Mouse (Mus musculus) retina, postnatal 7 days (tissue): Measurements from ENCODE around the gene Mrpl47.
"Not testable (repeated sequence)": the region's sequence is repeated elsewhere in the genome, so short reads cannot be mapped to it uniquely, and the experiment has no call there.

Source experiments
- DNase-seq: peaks from one replicate; pipeline ENCODE4 v3.0.0-alpha.2; 2012; ENCODE audit warnings: low read depth, low spot score

Mrpl47 gene

DNA sequence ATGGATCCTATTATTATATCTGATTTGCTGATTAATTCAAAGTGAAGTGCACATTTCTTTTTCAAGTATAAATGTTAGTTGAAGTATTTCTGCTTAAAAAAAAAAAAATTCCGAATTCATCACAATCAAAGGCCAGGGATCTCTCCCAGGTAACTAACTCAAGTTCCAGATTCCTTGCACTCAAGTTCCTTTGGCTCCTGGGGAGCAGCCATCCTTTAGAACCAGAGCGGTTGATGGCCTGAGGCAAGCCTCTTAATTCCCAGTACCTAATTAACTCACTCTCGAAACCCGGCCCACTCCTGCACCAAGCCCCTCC, 29.4 kb downstream of the Mrpl47 start:
- DNase-seq, result no peak

DNA sequence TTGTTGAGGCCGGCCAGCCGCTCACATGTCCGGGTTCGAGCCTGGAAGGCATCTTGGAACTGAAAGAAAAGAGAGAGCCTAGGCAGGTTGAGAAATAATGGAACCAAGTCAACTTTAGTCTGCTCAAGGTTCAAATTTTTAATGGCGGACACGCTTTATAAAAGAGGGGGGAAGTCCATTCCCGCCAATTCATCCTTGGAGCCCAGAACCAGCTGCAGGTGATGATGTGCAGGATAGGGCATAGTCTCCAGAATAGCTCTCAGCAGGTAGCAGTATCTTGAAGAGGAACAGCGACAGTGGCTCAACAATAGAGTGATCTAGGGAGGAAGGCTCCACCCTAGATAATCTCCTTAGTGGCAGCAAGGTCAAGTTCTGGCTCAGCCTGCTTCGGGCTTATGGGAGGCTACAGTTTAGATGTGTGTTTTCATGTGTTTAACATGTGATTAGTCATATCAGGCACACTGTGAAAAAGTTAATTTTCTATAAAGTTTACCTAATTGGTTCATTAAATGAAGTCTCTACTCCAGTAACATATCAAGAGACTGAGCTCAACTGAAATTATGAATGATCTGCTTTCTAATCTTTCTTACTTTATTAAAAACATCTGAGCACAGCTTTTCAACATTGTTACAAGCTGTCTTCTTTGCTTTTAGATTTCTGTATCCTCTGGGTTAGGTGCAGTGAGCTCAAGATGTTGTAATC, 31.6 kb downstream of the Mrpl47 start, which contains the start of gene Actl6a:
TSS of gene Actl6a (plus strand) at position 652 of the 702 bp plus-strand sequence.
- DNase-seq, result not testable (repeated sequence)

DNA sequence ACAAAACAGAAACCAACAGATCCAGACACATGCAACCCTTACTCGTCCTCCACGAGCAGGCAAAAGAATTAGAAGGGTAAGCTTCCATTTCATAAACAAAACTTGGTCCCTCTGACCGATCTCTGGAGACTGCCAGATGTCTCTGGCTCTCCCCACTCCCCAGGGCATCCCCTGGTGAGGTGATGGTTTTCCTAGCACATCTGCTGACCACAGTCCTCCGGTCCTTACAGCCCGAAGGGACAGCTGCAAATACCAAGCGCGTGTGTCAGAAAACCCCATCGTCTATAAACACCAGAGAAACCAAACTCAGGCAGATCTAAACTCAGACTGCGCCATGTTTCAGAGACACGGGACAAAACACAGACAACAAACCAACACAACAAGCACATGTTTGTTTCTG, 32.8 kb downstream of the Mrpl47 start:
- DNase-seq, result not testable (repeated sequence)

DNA sequence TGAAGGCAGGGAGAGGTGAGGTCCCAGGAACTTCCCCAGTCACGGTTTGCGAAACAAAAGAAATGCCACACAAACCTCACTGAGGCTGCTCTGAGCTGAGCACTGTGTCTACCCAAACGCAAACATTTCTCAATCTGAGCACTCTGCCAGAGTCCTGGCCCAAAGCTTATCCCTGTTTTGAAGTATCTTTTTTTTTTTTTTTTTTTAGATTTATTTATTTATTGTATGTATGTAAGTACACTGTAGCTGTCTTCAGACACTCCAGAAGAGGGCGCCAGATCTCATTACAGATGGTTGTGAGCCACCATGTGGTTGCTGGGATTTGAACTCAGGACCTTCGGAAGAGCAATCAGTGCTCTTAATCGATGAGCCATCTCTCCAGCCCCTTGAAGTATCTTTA, 33.4 kb downstream of the Mrpl47 start:
- DNase-seq, result not testable (repeated sequence)

DNA sequence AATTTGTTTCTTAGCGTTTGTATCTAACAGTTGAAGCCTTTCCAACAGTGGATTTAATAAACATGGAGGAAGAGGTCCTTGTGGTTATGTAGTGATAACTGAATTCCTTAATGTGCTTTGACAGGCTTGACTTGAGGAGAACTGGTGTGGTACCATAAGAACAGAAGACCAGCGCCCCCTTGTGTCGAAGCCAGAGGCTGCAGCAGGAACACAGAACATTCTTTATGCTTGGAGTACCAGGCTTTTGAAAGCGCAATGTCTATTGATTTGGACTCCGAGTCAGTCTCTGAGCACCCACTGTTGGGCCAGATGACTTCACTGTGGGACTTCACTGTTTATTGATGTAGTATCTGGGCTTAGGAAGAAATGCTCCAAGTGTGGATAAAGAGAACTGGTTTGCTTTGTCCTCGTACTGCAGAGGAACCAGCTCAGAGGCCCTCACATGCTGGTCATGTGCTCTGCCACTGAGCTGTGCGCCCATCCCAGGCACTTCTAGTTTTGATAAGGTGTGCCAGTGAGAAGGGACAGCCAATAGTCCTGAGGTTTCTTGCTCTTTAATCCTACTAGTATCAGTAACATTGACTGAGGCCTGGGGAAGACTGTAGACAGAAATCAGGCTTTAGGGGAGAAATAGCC, 39.1 kb downstream of the Mrpl47 start:
- peak; percentile 69 for DNase-seq

DNA sequence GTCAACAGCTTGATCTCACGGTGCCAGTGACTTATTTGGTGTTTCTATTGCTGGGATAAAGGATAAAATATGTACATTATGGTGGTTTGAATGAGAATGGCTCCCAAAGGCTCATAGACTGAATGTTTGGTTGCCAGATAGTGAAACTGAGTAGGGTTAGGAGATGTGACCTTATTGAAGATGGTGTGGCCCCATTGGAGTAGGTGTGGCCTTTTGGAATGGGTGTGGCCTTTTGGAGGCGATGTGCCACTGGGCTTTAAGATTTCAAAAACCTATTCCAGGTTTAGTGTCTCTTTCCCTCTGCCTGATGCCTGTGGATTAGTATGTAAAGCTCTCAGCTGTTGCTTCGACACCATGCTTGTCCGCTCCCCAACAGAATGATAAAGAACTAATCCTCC, 41.8 kb downstream of the Mrpl47 start:
- DNase-seq, result no peak

DNA sequence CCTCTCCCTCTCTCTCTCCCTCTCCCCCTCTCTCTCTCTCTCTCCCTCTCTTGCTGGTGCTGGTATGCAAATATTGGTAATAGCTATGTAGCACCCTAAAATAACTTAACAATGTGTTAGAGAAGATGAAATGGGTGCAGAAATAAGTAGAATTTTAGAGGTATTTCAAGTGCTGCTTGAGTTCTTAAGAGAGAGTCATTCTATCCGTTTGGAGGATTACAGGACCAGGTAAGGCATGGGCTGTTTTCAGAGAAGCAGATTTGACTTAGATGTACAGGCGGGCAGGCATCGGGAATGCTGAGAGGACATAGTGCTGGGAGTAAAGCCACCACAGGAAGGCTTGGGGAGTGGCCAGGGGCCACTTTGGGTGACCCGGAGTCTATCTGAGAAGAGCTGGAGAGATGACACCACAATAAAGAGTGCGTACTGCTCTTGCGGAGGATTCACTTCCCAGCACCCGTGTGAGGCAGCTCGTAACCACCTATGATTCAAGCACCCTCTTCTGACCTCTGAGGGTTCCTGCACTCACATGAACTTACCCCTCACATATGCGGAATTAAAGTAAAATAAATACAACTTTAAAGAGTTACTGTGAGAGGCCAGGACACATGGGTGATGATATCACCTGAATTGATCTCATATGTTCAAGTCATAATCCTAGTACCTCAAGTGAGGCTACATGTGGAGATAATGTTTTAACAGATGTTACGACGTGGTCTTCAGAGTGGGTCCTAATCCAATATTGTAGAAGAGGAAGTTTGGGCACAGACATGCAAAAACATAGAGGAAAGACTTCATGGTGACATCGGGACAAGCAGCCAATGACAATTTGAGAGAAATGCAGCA, 42.4 kb downstream of the Mrpl47 start:
- DNase-seq, result no peak

DNA sequence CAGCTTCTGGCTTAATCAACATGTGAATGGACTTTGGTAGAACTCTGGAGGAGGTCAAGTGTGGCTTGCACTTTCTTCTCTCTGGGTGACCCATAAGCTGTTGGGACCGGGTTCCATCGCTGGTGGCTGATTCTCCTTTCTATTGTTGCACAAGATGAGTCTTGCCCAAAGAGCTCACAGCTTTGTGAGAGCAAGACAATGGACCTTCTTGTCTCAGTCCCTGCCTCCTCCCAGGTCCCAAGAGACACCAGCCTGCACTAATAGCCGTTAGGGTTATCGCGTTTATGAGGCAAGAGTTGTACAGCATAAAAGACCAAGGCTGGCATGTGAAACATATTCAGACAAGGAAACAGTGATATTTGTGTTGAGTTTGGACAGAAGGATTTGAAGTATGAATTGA, 43.2 kb downstream of the Mrpl47 start:
- DNase-seq, result no peak

DNA sequence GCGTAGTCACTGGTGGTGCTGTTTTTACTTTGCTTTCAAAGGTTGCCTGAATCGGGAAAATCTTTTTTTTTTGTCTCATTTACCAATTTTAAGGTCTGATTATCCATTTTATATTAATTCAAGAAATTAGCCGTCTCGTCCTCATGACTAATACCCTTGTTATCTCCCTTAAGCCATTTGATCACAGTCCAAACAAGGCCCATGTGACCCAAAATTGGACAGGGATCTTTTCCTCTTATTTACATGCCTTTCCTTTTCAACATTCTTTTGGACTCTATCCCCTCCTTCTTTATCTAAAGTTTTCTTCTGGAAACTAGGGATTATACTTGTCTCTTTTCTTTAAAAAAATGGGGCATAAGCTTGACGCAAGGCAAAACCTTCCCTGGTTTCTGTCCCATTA, 45.6 kb downstream of the Mrpl47 start:
- no peak for DNase-seq

DNA sequence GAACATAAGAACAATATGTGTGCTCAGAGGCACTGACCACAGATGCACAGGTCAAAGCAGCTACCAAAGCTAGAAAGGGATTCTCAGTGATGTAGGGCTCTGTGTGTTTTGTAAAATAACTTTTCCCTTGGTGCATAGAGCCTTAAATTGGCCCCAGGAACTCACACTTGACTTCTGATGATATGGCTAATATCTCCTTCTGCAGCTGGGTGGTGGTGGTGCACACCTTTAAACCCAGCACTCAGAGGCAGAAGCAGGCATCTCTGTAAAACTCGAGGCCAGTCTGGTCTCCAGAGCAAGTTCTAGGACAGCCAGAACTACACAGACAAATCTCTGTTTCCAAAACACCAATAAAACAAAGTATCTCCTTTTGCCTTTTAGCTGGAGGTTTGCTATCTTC, 46.5 kb downstream of the Mrpl47 start:
- no peak for DNase-seq

DNA sequence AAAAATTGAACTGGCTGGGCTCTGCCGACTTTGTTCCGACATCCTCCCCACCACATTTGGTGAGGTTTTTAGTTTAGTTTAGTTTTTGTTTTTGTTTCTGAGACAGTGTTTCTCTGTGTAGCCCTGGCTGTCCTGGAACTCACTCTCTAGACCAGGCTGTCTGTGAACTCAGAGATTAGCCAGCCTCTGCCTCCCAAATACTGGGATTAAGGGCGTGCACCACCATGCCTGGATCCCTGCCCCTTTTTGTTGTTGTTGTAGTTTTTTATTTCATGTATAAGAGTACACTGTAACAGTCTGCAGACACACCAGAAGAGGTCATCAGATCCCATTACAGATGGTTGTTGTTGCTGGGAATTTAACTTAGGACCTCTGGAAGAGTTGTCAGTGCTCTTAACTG, 47.4 kb downstream of the Mrpl47 start:
- DNase-seq, result no peak

DNA sequence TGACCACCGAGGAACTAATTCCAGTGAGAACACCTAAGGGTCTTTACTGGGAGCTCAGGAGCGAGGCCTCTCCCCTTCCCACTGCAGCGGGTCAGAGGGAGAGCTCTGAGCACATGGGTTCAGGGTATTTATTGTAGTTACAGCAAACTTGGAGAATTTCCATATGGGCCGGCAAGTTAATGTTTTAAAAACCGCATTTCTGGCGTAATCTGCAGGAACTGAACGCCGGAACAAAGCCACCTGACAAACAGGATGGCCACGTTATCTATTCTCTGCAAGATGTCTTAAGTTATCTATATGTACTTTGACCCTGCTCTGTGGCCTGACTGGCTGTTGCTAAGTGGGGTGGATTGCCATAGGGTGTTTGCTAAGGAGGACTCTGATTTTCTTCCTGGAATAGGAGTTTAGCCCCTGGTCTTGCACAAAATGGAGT, 47.8 kb downstream of the Mrpl47 start:
- no peak for DNase-seq

DNA sequence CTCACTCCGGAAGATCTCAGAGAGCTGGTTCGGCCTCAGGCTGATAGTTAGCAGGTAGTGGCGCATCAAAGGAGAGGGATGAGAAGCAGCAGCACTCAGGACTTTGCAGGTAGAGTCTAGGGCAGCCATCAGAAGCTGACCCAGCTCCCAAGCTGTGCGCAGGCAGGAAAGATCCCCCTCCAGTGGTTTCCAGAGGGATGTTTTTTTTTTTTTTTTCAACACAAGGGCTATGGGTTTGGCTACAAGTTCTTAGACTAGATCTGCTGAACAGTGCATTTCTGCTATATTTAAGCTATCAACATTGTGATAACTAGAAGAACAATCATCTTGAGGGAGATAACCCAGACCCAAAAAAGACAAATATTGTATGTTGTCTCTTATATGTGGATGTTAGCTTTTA, 50.2 kb downstream of the Mrpl47 start:
- DNase-seq, result no peak

DNA sequence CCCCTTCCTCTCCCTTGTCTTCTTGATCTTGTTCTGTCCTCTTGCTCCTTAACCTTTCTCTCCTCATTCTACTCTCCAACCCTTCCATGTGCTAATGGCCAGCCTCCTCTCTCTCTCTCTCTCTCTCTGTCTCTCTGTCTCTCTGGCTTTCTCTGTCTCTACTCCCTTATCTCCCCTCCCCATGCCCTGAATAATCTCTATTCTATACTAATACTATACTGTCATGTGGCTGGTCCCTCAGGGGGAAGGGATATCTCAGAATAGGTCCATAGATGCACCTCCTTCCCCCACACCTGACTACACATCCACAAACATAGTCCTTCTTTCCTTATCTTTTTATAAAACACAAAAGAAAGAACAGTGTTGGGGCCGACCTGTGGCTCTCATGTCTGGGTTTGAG, 50.9 kb downstream of the Mrpl47 start:
- no peak for DNase-seq

DNA sequence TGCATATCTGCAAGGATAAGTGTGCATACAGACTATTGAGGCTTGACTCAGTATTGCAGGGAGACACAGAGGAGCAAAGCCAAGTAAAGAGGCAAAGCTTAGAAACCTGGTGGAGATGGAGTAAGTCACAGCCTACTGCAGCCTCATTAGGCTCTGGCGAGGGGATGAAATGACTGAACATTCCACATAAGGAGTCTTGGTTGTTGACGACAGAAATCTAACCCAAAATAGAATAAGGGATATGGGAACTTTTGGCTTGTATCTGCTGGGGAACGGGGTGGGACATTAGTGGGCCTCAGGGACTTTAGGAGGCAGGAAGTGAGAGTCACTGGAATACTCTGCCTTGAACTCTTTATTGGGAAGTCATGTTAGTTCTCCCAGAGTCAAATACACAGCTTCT, 52.8 kb downstream of the Mrpl47 start:
- DNase-seq, result no peak

DNA sequence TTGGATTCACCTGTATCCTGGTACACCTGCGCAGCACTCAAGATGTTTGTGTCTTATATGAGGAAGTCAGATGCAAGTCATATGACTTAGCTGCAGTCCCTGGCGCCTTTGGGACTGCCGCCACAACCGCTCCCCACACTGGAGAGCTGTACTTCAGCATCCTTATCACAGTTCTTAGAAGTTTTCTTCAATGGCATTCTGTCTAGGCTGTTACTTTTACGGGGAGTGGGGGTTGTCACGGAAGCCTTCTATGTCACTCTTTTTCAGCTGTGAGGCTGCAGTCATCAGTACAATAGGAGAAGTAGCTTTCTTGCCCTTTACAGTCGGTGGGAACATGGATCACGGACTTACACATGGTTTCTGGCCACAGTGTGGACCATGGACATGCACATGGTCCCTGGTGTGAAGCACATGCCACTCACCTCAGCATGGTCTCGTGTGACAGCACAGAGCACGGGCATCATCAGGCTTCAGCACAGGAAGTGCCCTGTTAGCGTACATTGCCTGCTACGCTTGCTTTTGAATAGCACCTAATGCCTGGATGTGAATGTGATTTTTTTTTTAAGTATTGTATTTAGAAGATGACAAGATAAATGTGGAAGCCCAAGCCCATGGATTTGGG, 54.4 kb downstream of the Mrpl47 start:
- no peak for DNase-seq

DNA sequence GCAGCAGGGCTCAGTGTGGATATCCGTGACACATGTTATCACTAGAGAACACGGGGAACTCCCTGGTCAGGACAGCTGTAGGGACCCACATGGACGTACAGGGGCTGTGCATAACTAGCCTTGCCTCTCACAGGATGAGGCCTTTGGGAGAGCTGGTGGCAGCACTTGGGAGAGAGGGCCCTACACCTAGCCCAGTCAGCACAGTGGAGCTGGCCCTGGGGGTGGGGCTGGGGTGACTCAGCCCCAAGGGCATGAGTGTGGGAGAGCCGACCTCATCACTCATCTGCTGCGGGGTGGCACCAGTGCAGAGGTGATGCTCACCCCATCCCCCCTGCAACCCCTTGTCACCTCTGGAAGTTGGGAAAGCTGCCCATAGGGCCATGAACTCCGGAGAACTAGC, 61.0 kb downstream of the Mrpl47 start:
- no peak for DNase-seq
